Mouse (Mus musculus) forelimb bud, embryonic 11.5 days (tissue): ENCODE data around the gene Nol6.
A peak's percentile ranks its signal among the peaks of the same experiment; 100 is the strongest.

Experiments used
- DNase-seq: peaks from one replicate; pipeline ENCODE4 v3.0.0-alpha.2; 2012; ENCODE audit warnings: low read depth, low spot score

The Nol6 gene

GRCm38 (mm10) chr4:41124180-41124951, at the start of gene Nol6:
Gene Nol6 (minus strand): TSS chr4:41124455.
- DNase-seq: peak; percentile 99

GRCm38 (mm10) chr4:41170970-41171369, 46.7 kb upstream of the Nol6 start:
- no peak for DNase-seq

GRCm38 (mm10) chr4:41165693-41166475, 41.6 kb upstream of the Nol6 start:
- peak; percentile 68 for DNase-seq

DNA sequence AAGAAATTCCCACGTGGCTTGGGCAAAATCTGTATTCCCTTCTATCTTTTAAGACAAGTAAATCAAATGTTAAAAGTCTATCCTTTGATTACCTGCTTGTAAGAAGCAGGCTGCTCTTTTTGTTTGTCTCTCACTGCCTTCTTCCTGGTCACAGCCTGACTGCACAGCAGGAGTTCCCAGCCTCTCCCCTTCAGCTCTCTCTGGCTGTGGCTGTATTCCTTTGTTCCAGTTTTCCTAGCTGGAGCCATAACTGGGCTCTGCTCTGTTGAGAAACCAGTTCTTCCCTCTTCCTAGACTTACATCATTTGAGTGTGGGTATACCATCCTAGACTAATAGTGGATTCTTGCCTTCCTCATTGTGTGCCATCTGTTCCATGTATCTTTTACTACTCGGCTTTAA, 40.7 kb upstream of the Nol6 start:
- DNase-seq: no peak

DNA sequence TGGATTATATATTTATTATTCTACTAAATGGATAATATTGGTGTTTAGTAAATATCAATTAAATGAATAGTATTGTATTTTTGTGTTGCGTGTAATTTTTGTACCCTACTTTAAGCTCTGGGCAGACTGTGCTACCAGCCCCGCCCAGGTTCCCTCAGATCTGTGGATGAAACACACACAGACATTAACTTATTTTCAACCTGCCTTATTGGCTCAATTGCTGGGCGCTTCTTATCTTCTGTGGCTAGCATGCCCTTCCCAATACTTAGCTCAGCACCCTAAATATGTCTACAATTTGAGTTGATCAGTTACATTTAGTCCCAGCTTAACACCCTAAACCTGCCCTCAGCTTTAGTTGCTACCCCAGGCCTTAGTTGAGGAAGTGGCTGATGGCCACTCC, 37.0 kb upstream of the Nol6 start:
- no peak for DNase-seq

DNA sequence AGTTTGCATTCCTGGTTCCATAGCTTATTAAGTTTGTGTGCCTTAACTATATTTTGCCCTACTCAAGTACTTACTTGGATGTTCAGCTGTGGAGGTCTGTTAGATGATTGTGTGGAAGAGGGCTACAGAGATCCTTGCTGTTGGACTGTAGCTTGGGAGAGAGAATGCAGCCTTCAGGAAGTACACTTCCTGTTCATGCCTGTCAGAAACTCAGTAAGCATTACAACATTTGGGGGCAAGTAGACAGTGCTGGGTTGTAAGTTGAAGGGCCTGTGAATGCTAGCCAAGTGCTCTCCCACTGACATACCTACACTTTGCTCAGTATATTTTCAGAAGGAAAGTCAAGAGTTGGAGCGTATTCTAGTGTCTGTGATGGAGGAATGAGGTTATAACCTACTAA, 34.0 kb upstream of the Nol6 start:
- DNase-seq: no peak

GRCm38 (mm10) chr4:41156961-41157360, 32.7 kb upstream of the Nol6 start:
- no peak for DNase-seq

DNA sequence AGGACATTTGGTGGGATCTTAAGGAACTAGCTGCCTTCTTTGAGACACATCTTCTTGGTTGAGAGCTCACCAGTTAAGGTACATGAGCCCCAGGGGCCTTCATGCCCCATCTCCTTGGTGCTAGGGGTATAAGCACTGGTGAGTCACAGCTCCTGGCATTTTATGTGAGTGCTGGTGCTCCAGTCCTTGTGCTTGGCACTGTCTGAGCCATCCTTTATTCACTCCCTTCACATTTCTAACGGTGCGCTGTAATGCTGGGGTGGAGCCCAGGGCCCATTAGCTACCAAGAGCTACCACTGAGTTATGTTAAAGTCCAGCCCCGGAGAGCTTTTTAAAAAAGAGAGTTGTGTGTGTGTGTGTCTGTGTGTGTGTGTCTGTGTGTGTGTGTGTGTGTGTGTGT, 28.9 kb upstream of the Nol6 start:
- DNase-seq: no peak

- no peak for DNase-seq
These were observed 26.9 kb upstream of the Nol6 start for GRCm38 (mm10) chr4:41151186-41151585.

GRCm38 (mm10) chr4:41149891-41150290, 25.6 kb upstream of the Nol6 start:
- DNase-seq: no peak

- no peak for DNase-seq
These were observed 18.3 kb upstream of the Nol6 start for GRCm38 (mm10) chr4:41142601-41143000.

GRCm38 (mm10) chr4:41140174-41140875, 16.1 kb upstream of the Nol6 start:
- no peak for DNase-seq

GRCm38 (mm10) chr4:41136811-41137210, 12.6 kb upstream of the Nol6 start:
- DNase-seq: no peak

- peak; percentile 30 for DNase-seq
These were observed 12.2 kb upstream of the Nol6 start for GRCm38 (mm10) chr4:41136454-41136805.

- peak; percentile 74 for DNase-seq
These were observed 11.6 kb upstream of the Nol6 start, which contains the start of gene Ube2r2 for GRCm38 (mm10) chr4:41135711-41136453. Gene Ube2r2 (plus strand): TSS chr4:41135743.

- DNase-seq: peak; percentile 80
These were observed 10.9 kb upstream of the Nol6 start for GRCm38 (mm10) chr4:41134935-41135710.

DNA sequence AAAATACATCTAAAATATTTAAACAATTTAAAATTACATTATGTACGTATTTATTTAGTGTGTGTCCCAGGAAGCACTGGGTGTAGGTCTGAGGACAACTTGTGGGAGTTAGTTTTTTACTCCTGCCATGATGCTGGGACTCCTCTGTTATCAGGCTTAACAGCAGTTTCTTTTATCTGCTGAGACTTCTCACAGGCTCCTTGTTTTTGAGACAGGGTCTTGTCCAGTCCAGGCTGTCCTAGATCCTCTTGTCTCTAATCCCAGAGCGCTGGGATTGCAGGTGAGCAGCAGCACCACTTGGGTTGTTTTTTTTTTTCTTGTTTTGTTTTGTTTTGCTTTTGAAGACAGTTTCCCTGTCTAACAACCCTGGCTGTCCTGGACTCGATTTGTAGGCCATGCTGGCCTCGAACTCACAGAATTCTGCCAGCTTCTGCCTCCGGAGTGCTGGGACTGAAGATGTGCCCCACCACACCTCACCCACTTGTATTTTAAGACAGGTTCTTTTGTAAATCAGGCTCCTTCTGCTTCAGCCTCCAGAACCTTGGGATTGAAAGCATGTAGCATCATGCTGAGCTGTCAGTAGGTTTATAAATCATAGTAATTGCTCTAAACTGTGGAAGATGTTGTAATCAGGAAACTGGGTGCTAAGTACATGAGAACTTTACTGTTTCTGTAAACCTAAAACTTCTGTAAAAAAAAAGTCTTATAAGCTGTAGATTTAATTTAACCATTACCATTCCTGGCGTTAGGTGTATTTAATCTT, 9.5 kb upstream of the Nol6 start:
- no peak for DNase-seq

DNA sequence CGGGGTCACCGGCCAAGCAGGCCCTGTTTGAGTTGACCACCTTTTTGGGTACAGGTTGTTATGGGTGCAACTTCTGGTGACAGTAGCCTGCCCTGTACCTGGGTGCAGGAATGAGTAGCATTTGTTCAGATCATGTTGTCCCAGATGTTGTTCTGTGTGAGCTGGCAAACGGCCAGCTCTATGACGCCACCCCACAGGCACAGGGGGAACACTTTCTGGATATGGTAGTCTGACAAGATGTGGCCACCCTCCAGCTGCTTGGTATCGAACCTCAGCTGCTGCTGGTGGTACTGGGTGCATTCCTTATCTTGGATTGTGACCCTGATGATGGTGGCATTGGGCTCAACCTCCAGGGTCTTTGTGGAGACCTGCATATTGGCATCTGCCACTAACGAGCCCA, 8.2 kb upstream of the Nol6 start:
- no peak for DNase-seq

DNA sequence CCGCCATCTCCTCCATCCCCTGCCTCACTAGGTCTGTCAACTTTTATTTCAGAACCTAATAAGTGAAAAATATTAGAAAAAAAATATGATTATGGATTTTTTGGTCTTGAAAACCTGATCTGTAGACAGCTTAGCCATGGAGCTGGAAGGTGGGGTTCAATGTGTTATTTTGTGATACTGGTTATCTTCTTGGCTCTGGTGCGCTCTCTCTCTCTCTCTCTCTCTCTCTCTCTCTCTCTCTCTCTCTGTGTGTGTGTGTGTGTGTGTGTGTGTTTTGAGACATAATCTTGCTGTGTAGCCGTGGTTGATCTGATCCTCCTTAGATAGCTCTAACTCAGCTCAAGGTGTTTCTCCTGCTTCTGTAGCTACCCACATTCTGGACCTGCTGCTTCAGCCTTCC, 5.6 kb upstream of the Nol6 start:
- no peak for DNase-seq

DNA sequence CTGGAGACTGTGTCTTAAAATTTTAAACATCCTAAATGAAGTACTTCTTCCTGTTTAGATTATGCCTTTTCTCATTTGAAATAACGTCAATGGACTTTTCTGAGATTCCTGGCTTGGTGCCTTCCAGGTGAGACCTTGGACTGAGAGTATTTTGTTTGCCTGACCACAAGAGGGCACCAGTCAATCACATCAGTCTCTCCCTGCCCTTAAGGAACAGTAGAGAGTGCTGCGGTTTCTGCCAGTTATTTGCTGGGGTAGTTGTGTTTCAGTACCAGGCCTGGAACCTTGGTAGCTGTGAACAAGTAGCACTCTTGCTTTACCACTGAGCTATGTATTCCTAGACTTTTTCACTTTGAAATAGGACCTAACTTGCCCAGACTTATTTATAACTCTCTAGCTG, 5.2 kb upstream of the Nol6 start:
- peak; percentile 66 for DNase-seq
